Mouse (Mus musculus) cortical plate, adult 2 months (tissue): Measurements from ENCODE around the gene Baz2a.

Experiments used
- CTCF ChIP-seq: fragments of 200-500 bp; IDR thresholded peaks from 2 replicates; pipeline ENCODE4 v1.5.1; 2011; ENCODE audit warnings: mild to moderate bottlenecking, control low read depth, low read length; ENCODE audit not compliant: insufficient read depth; ENCODE audit errors: extremely low read depth
- POLR2A ChIP-seq: fragments of 200-500 bp; IDR thresholded peaks from 2 replicates; pipeline ENCODE4 v1.6.1; 2011; ENCODE audit warnings: mild to moderate bottlenecking, low read length, control low read depth; ENCODE audit not compliant: insufficient read depth; ENCODE audit errors: extremely low read depth

- no peak for TF ChIP-seq CTCF
- no peak for TF ChIP-seq POLR2A
These were observed 22.2 kb upstream of the Baz2a start for GRCm38 (mm10) chr10:128069201-128069600.
